Mouse (Mus musculus) erythroblast, adult 5-6 weeks (primary cell): ENCODE results near the gene Tmem266. TPM values are rescaled to one million over a fixed set of nuclear protein-coding genes. Genes with fewer than 3 reads are reported as not detected.

Source experiments
- ATAC-seq: replicated peaks from 2 replicates; pipeline ENCODE4 v1.8.0; 2016; ENCODE audit warnings: moderate number of reproducible peaks, mild to moderate bottlenecking, moderate TSS enrichment, inconsistent platforms; ENCODE audit not compliant: poor library complexity, low FRiP score, severe bottlenecking
- total RNA-seq, 2 experiments: library from RNA; stranded (forward) in 1 of 2; stranded (reverse) in 1 of 2; fragments of 150-400 nt in 1 of 2; fragments of 200-764, 138-1000 nt in 1 of 2; gene quantifications; 2 replicates each; pipeline versions ENCODE4 v1.2.3 to v1.2.4; 2015 to 2017; ENCODE audit warnings: low replicate concordance in 2 of 2

The Tmem266 gene
- not detected in 2 replicates for total RNA-seq (2015; ENCODE audit: low replicate concordance)
- total RNA-seq (2017; ENCODE audit: low replicate concordance) = not detected in 2 replicates

- ATAC-seq = no peak
Observed at GRCm38 (mm10) chr9:55326515-55327233, at the start of gene Tmem266, which contains the start of gene Nrg4. Tmem266 (plus strand) TSS chr9:55326913. Nrg4 (minus strand) TSS chr9:55326844.

- no peak for ATAC-seq
Observed at GRCm38 (mm10) chr9:55277562-55277961, 49.2 kb upstream of the Tmem266 start.

- no peak for ATAC-seq
Observed at GRCm38 (mm10) chr9:55279114-55279825, 47.4 kb upstream of the Tmem266 start.

- ATAC-seq = no peak
Observed at GRCm38 (mm10) chr9:55283516-55283915, 43.2 kb upstream of the Tmem266 start.

- no peak for ATAC-seq
Observed at GRCm38 (mm10) chr9:55285197-55285596, 41.5 kb upstream of the Tmem266 start.

DNA sequence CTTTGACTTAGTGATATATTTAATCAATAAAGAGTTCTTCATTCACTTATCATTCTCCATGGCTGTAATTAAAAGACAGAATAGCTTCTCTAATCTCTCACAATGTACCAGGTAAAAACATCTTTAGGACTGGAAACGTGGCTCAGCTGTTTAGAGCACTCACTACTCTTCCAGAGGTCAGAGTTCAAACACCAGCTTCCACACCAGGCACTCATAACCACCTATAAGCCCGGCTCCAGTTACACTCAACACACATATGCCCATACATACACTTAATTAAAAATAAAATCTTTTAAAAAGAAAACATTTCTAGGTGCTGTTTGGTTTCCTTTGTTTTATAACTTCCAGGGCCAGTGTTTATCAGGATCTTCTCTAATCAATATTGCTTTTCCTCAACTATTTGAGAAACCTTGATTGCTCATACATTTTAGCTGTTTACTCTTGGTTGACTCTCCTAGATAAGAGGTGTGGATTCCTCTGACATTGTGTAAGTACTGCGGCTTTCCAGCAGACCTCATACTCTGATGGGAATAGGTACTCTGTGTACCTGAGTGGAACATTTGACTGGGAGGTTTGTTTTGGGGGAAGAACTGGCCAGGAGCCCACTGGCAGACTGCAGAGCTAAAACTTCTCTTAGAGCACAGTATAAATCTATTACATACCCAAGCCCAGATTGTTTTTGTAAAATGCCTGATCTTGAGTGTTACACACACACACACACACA, 37.1 kb upstream of the Tmem266 start:
- no peak for ATAC-seq

- ATAC-seq = no peak
Observed at GRCm38 (mm10) chr9:55291966-55292365, 34.7 kb upstream of the Tmem266 start.

- ATAC-seq = no peak
Observed at GRCm38 (mm10) chr9:55296221-55296620, 30.5 kb upstream of the Tmem266 start.

DNA sequence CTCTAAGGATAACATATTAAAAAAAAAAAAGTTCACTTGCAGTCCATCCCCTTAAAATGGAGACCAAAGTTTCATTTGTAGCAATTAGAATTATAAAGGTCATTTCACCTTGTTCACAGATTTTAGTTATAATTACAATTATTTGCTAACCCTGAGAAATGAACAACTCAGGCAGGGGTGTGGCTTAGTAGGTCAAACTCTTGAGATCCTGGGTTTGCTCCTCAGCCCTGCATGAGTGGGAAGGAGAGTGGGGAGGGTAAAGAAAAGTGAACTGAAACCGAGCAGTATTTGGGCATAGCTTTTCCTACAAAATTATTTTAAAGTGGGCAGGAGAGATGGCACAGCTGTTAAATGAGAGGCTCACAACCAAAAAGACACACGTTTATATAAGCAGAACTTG, 19.6 kb upstream of the Tmem266 start:
- ATAC-seq = no peak

GRCm38 (mm10) chr9:55307557-55307956, 19.2 kb upstream of the Tmem266 start:
- no peak for ATAC-seq

DNA sequence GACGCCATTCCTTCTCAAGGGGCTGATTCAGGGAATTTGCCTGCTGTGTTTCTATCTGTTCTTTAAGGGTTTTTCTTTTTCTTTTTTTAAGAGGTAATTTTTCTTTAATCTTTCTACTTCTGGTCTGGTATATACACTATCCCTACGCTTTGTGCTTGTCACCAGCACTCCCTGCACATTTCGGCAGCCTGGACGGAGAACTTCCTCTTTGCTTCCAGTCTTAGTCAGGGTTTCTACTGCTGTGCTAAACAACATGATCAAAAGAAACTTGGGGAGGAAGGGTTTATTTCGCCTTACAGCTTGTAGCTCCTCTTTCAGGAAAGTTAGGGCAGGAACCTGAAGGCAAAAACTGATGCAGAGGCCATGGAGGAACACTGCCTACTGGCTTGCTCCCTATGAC, 18.3 kb upstream of the Tmem266 start:
- no peak for ATAC-seq

DNA sequence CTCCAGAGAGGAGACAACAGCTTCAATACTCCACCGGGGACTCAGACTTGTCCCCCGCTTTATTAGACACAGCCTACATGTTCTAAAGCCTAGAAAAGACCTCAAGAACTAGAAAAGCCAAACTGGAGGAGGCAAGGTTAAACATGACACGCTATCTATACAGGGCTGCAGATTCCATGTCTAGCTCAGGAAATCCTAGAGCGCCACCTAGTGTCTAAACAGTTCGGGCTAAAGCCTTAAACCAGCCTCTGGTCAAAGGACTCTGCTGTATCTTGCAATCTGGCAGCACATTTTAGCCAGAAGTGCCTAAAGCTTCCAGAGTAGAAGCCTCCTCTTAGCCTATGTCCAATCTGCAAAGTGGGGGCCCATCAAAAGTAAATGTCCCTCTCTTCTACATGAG, 15.2 kb upstream of the Tmem266 start:
- ATAC-seq = peak; percentile 80; the same call in 1 of the 2 replicates

GRCm38 (mm10) chr9:55313619-55314261, 13.0 kb upstream of the Tmem266 start:
- ATAC-seq = no peak

GRCm38 (mm10) chr9:55322641-55323040, 4.1 kb upstream of the Tmem266 start:
- no peak for ATAC-seq

- no peak for ATAC-seq
Observed at GRCm38 (mm10) chr9:55324085-55324484, 2.6 kb upstream of the Tmem266 start.

- ATAC-seq = no peak
Observed at GRCm38 (mm10) chr9:55324516-55324915, 2.2 kb upstream of the Tmem266 start.

- ATAC-seq = no peak
Observed at GRCm38 (mm10) chr9:55325061-55325460, 1.7 kb upstream of the Tmem266 start.

DNA sequence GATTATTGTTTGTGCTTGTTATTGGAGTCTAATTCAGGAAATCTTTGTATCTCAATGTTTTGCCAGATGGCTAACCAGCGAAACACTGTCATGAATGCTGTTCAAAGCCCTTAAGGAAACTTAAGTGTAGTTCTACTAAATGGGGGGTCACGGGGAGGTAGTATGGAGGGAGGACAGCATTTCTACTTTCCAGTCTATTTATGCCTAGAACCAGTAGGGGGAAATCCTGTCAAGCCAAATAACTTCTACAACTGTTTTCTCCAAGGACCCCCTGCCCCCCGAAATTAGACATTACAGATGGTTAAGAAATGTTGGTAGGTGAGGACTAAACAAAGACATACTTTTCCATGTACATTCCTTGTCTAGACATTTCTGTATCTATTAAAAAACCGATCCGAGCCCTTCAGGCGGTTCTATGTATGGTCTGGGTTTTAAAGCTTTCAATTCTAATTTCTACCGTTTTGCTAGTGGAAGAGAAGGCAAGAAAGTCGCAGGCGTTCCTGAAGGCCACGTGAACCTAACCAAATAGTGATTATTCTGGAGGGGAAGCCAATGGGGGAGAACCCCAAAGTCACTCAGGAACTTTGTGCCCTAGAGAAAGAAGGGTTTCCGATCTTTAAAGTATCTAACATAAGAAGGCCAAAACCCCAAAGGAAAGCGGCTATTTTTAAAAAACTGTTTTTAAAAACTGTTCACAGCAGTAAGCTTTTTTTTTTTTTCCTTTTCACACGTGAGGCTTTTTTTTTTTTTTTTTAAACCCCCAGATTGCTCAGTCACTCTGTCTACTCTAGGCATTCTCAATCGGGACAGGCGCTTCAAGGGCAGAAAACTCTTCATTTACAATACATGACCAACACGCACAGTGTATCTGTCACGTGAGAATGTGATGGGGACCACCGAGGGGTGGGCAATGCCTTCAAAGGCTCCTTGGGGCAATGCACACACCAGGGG, 874 bp upstream of the Tmem266 start:
- ATAC-seq = no peak

- no peak for ATAC-seq
Observed at GRCm38 (mm10) chr9:55327234-55327615, 512 bp downstream of the Tmem266 start.
